Mouse (Mus musculus): ENCODE measurements around the gene Olfr458. TPM values are rescaled to one million over a fixed set of nuclear protein-coding genes. Genes with fewer than 3 reads are reported as not detected.

Olfr458 gene
- polyA plus RNA-seq, 1 experiment from 2014 or later = not detected

DNA sequence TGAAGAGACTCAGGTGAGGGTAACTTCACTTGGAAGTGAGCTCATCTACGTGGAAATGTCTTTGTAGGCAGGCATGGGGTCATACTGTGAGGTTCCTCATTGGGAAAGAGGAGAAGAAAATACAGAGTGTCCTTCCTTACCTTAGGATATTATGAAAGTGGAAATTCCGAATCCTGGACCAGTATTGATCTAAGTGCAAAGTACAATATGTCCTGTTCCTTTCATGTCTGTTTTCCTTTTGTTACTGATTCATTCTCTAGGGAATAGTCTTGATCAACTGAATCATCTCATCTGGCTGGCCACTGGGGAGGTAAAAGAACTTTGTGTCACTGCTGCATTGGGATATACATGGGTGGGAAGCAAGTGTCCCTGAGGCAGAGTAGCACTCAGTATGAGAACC lies 29.5 kb downstream of the Olfr458 start:
- Histone ChIP-seq H3K4me2 (no peak overlapping the region), H3K27me3 (no peaks in the 10 kb centered on the region), H3K36me3 (no peaks in the 10 kb centered on the region), H3K4me3 (no peak overlapping the region), H3K4me1 (no peaks in the 10 kb centered on the region), H3K9me3 (no peaks in the 10 kb centered on the region), H3K9ac (no peak overlapping the region), H3K27ac (no peak overlapping the region)
- WGBS = 66% methylated on average over 2 of the region's 2 CpGs
- ATAC-seq (ENCODE audit: insufficient number of reproducible peaks, low FRiP score, low TSS enrichment, low read depth) = no peak

DNA sequence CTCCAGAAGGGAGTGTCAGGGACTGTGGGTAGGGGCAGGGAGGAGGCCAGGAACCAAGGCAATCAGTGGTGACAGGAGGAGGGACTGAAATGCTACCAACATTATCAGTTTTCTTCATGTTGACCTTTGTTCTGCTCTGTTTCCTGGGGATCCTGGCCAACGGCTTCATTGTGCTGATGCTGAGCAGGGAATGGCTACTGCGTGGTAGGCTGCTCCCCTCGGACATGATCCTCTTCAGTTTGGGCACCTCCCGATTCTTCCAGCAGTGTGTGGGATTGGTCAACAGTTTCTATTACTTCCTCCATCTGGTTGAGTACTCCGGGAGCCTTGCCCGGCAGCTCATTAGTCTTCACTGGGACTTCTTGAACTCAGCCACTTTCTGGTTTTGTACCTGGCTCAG lies 30.6 kb downstream of the Olfr458 start, which contains the start of gene Tas2r126:
TSS of gene Tas2r126 (plus strand) at position 90 of the 400 bp plus-strand sequence.
- no peak for ATAC-seq (ENCODE audit: insufficient number of reproducible peaks, low FRiP score, low TSS enrichment, low read depth)
- WGBS = 79% methylated on average over 6 of the region's 6 CpGs
- no peak within 1 kb of the TSS for H3K4me2 ChIP-seq
- no peak within 1 kb of the TSS for H3K9ac ChIP-seq
- no peaks in the 10 kb centered on the region for H3K4me1 ChIP-seq
- no peak within 1 kb of the TSS for H3K4me3 ChIP-seq
- H3K27ac ChIP-seq = no peak within 1 kb of the TSS
- H3K27me3 ChIP-seq = no peaks in the 10 kb centered on the region
- H3K9me3 ChIP-seq = no peaks in the 10 kb centered on the region
- no peaks in the 10 kb centered on the region for H3K36me3 ChIP-seq

DNA sequence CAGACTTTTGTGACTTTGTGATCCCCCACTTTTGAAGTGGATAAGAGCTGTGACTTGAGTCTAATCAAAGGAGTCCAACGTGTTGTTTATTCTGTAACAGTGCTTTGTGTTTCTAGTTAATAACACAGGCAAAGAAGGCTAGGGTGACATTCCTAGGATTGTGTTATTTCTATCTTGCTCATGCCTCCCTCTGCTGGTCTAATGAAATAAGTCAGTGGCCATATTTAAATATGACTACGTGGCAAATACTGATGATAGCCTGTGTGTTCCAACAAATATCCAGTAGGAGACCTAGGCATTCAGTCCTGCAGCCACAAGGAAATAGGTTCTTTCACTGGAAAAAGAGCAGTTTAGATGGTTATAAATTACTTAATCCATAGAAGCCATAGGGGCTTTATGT lies 31.4 kb downstream of the Olfr458 start:
- WGBS = 58% methylated on average over 2 of the region's 2 CpGs
- Histone ChIP-seq H3K9me3 (no peaks in the 10 kb centered on the region), H3K4me3 (no peak overlapping the region), H3K27ac (no peak overlapping the region), H3K36me3 (no peaks in the 10 kb centered on the region), H3K27me3 (no peaks in the 10 kb centered on the region), H3K4me2 (no peak overlapping the region), H3K4me1 (no peaks in the 10 kb centered on the region), H3K9ac (no peak overlapping the region)
- ATAC-seq (ENCODE audit: insufficient number of reproducible peaks, low FRiP score, low TSS enrichment, low read depth) = no peak

DNA sequence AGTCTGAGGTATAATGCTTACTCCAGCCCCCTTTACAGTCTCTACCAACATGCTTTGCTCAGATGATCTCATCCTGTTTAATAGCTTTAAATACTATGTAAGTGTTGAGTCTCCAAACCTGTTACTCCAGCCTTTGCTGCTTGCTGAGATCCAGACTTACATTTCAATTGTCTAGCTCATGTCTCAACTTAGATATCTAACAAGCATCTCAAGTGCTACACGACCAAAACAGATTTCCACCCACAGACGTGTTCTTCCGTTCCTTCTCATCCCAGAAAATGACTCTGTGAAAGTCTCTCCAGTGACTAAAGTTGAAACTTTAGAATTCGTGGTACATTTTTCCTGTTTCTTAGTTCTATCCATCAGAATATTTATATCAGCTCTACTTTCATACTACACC lies 38.7 kb downstream of the Olfr458 start:
- H3K4me3 ChIP-seq = no peak overlapping the region
- no peak for ATAC-seq (ENCODE audit: insufficient number of reproducible peaks, low FRiP score, low TSS enrichment, low read depth)
- no peaks in the 10 kb centered on the region for H3K27me3 ChIP-seq
- no peaks in the 10 kb centered on the region for H3K36me3 ChIP-seq
- WGBS = 77% methylated on average over 4 of the region's 4 CpGs
- H3K27ac ChIP-seq = no peak overlapping the region
- H3K4me2 ChIP-seq = no peak overlapping the region
- H3K9me3 ChIP-seq = no peaks in the 10 kb centered on the region
- H3K4me1 ChIP-seq = no peaks in the 10 kb centered on the region
- no peak overlapping the region for H3K9ac ChIP-seq

DNA sequence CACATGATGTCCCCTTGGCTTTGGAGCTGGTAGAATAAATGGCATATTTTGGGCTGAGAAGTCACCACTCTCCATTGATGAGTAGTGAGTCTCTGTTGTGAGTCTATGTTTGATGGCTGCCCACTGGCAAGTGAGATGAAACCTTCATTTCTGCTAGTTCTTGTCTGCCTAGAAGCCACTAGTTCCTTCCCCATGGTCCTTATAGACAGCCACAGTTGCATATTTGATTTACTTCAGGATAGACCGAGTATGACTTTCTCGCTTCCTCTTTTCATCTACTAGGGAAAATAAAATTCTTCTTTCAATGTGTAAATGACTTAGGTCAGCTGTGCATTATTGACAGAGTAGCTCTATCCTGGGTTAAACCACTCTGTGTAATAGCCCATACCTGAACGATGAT lies 40.5 kb downstream of the Olfr458 start:
- 92% methylated on average over 3 of the region's 3 CpGs for WGBS
- ATAC-seq (ENCODE audit: insufficient number of reproducible peaks, low FRiP score, low TSS enrichment, low read depth) = no peak

DNA sequence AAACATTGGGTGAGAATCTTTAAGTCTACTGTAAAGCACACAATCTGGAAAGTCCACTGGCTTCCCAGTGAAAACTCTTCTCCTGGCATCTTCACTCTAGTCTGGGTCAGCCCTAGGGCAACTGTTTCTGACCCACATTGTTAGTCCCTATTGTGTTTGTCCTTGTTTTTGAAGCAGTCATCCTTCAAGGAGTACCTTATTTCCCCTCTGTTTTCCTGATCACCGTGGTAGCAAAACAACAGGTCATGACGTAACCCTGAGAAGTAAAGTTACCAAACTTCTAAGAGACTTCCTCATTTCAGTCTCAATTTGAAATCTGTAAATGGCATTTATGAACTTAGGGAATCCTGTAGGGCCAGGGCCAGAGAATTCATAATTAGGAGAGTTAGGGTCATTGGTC lies 43.6 kb downstream of the Olfr458 start:
- H3K9ac ChIP-seq = no peak overlapping the region
- no peak for ATAC-seq (ENCODE audit: insufficient number of reproducible peaks, low FRiP score, low TSS enrichment, low read depth)
- no peak overlapping the region for H3K27ac ChIP-seq
- H3K36me3 ChIP-seq = no peaks in the 10 kb centered on the region
- H3K4me1 ChIP-seq = no peaks in the 10 kb centered on the region
- H3K9me3 ChIP-seq = no peaks in the 10 kb centered on the region
- H3K27me3 ChIP-seq = no peaks in the 10 kb centered on the region
- WGBS = 72% methylated on average over 2 of the region's 2 CpGs
- no peak overlapping the region for H3K4me3 ChIP-seq
- no peak overlapping the region for H3K4me2 ChIP-seq

More for the DNA sequence above, 40.5 kb downstream of the Olfr458 start:
- Histone ChIP-seq H3K9ac (no peak overlapping the region), H3K4me2 (no peak overlapping the region), H3K9me3 (no peaks in the 10 kb centered on the region), H3K4me1 (no peaks in the 10 kb centered on the region), H3K4me3 (no peak overlapping the region), H3K27me3 (no peaks in the 10 kb centered on the region), H3K36me3 (no peaks in the 10 kb centered on the region), H3K27ac (no peak overlapping the region)

DNA sequence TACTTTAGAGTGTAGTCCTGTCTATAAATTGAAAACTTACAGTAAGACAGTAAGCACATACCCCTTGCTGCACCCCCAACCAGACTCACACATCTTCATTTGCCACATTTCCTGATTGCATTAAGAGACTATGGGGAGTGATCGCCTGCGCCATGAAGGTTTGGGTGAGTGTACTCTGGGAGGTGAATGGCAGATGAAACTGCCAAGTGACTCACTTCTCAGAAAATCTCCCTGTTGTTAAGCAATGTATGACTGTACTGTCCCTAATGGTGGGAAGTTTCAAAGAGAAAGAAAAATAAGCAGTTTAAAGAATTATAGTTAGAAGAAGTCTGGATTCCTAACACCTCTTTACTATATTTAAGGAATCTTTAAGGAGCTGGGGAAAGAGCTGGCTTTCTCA lies 45.6 kb downstream of the Olfr458 start:
- Histone ChIP-seq H3K4me2 (no peak overlapping the region), H3K36me3 (no peaks in the 10 kb centered on the region), H3K27me3 (no peaks in the 10 kb centered on the region), H3K4me3 (no peak overlapping the region), H3K9ac (no peak overlapping the region), H3K4me1 (no peaks in the 10 kb centered on the region), H3K27ac (no peak overlapping the region), H3K9me3 (no peaks in the 10 kb centered on the region)
- ATAC-seq (ENCODE audit: insufficient number of reproducible peaks, low FRiP score, low TSS enrichment, low read depth) = no peak
- 72% methylated on average over 2 of the region's 2 CpGs for WGBS

Other genes starting within 250 kb of the Olfr458 start
- gene Tas2r144, start 249.9 kb downstream of the Olfr458 start, polyA plus RNA-seq (2015; fragmentation: Nextera tagmentation; extraction: Ambion mirVana) = not detected in 2 replicates
- 20.7 and 21.4 TPM in 2 replicates for gene Gstk1, start 219.3 kb downstream of the Olfr458 start, polyA plus RNA-seq (2015; fragmentation: Nextera tagmentation; extraction: Ambion mirVana)
- gene Tmem139, start 203.2 kb downstream of the Olfr458 start, polyA plus RNA-seq (2015; fragmentation: Nextera tagmentation; extraction: Ambion mirVana) = 2.0 and 2.4 TPM in 2 replicates
- 47.1 and 51.2 TPM in 2 replicates for gene Casp2, start 200.2 kb downstream of the Olfr458 start, polyA plus RNA-seq (2015; fragmentation: Nextera tagmentation; extraction: Ambion mirVana)
- gene Clcn1, start 178.5 kb downstream of the Olfr458 start, polyA plus RNA-seq (2015; fragmentation: Nextera tagmentation; extraction: Ambion mirVana) = 0.33 and 1.0 TPM in 2 replicates
- 0.15 and 0.19 TPM in 2 replicates for gene Fam131b, start 140.6 kb downstream of the Olfr458 start, polyA plus RNA-seq (2015; fragmentation: Nextera tagmentation; extraction: Ambion mirVana)
- gene Zyx, start 115.6 kb downstream of the Olfr458 start, polyA plus RNA-seq (2015; fragmentation: Nextera tagmentation; extraction: Ambion mirVana) = 107 and 138 TPM in 2 replicates
- 25.4 and 30.1 TPM in 2 replicates for gene Epha1, start 91.9 kb downstream of the Olfr458 start, polyA plus RNA-seq (2015; fragmentation: Nextera tagmentation; extraction: Ambion mirVana)
- gene Tas2r143, start 65.0 kb downstream of the Olfr458 start, polyA plus RNA-seq (2015; fragmentation: Nextera tagmentation; extraction: Ambion mirVana) = not detected in 2 replicates
- gene Tas2r135, start 59.8 kb downstream of the Olfr458 start, polyA plus RNA-seq (2015; fragmentation: Nextera tagmentation; extraction: Ambion mirVana) = not detected in 2 replicates
- 0.26 TPM in 1 of 2 replicates, not detected in the other for gene Tas2r126, start 30.7 kb downstream of the Olfr458 start, polyA plus RNA-seq (2015; fragmentation: Nextera tagmentation; extraction: Ambion mirVana)
- gene Olfr457, start 11.1 kb upstream of the Olfr458 start, polyA plus RNA-seq (2015; fragmentation: Nextera tagmentation; extraction: Ambion mirVana) = not detected in 2 replicates
- gene Olfr456, start 22.0 kb upstream of the Olfr458 start, polyA plus RNA-seq (2015; fragmentation: Nextera tagmentation; extraction: Ambion mirVana) = not detected in 2 replicates
- gene Olfr455, start 82.4 kb upstream of the Olfr458 start, polyA plus RNA-seq (2015; fragmentation: Nextera tagmentation; extraction: Ambion mirVana) = not detected in 2 replicates
- not detected in 2 replicates for gene Tcaf3, start 132.5 kb upstream of the Olfr458 start, polyA plus RNA-seq (2015; fragmentation: Nextera tagmentation; extraction: Ambion mirVana)
- 5.0 and 5.2 TPM in 2 replicates for gene Tcaf2, start 180.1 kb upstream of the Olfr458 start, polyA plus RNA-seq (2015; fragmentation: Nextera tagmentation; extraction: Ambion mirVana)
- gene Tcaf1, start 244.9 kb upstream of the Olfr458 start, polyA plus RNA-seq (2015; fragmentation: Nextera tagmentation; extraction: Ambion mirVana) = 63.7 and 64.5 TPM in 2 replicates

Measured in limb, embryonic 15.5 days (tissue).